Mouse (Mus musculus) liver, embryonic 15.5 days (tissue): Measurements from ENCODE around the gene Atp13a2. TPM values are rescaled to one million over a fixed set of nuclear protein-coding genes. Genes with fewer than 3 reads are reported as not detected.

Source experiments
- ATAC-seq: fragments of 200-750 bp; cut with Nextera tagmentation; 2 replicates; pipeline ENCODE4 v1.8.0; 2017; ENCODE audit warnings: moderate number of reproducible peaks, mild to moderate bottlenecking, moderate library complexity; ENCODE audit not compliant: insufficient read depth
- H3K27ac ChIP-seq: fragments of 300-500 bp; sonication (generic); replicated peaks from 2 replicates; pipeline ENCODE4 v1.5.1; 2015; ENCODE audit warnings: mild to moderate bottlenecking, inconsistent platforms
- H3K27me3 ChIP-seq: fragments of 300-500 bp; sonication (generic); 2 replicates; pipeline ENCODE4 v1.6.1; 2015; ENCODE audit warnings: mild to moderate bottlenecking, inconsistent platforms
- H3K36me3 ChIP-seq: fragments of 300-500 bp; sonication (generic); replicated peaks from 2 replicates; pipeline ENCODE4 v1.6.1; 2015; ENCODE audit warnings: moderate library complexity, mild to moderate bottlenecking, inconsistent platforms
- H3K4me1 ChIP-seq: fragments of 300-500 bp; sonication (generic); replicated peaks from 2 replicates; pipeline ENCODE4 v1.6.1; 2015; ENCODE audit warnings: inconsistent platforms
- H3K4me2 ChIP-seq: fragments of 300-500 bp; sonication (generic); 2 replicates; pipeline ENCODE4 v1.6.1; 2015; ENCODE audit warnings: moderate library complexity, mild to moderate bottlenecking, inconsistent platforms
- H3K4me3 ChIP-seq: fragments of 300-500 bp; sonication (generic); replicated peaks from 2 replicates; pipeline ENCODE4 v1.5.1; 2015; ENCODE audit warnings: mild to moderate bottlenecking, inconsistent platforms
- H3K9ac ChIP-seq: fragments of 300-500 bp; sonication (generic); 2 replicates; pipeline ENCODE4 v1.6.1; 2015; ENCODE audit warnings: moderate library complexity, mild to moderate bottlenecking, inconsistent platforms
- H3K9me3 ChIP-seq: fragments of 300-500 bp; sonication (generic); replicated peaks from 2 replicates; pipeline ENCODE4 v1.6.1; 2016; ENCODE audit warnings: inconsistent platforms
- WGBS: fragments of 180-500 bp; shearing (Covaris S2); methylation state at CpG from one replicate; pipeline ENCODE4 v1.1.7; 2015; ENCODE audit warnings: mixed read lengths; ENCODE audit not compliant: insufficient replicate concordance; 5-methylcytosine and 5-hydroxymethylcytosine counted together
- polyA plus RNA-seq: library from polyadenylated mRNA; unstranded; fragments of >200 nt; fragmentation: Nextera tagmentation; extraction: Ambion mirVana; gene quantifications from 2 replicates; pipeline ENCODE4 v1.2.1, GENCODE M21; 2015

Gene Atp13a2
- polyA plus RNA-seq, 1 experiment from 2014 or later = 17.4 TPM

DNA sequence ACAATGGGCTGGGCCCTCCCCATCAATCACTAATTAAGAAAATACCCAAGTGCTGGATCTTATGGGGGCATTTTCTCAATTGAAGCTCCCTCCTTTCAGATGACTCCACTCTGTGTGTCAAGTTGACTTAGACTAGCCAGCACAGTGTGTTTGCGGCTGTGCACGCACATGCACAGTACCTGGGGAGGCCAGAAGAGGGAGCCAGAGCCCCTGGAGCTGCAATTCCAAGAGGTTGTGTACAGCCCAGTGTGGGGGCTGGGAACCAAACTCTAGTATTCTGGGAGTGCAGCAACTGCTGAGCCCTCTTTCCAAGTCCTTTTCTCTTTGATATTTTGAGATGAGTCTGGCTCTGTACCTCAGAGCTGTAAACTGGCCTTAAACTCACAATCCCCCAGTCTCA lies 5.1 kb upstream of the Atp13a2 start:
- H3K27me3 ChIP-seq = 0 out of 2 replicates have a peak, but pooled peaks cover 6% of the 10 kb centered on the region
- ATAC-seq = no peak
- H3K36me3 ChIP-seq = peaks cover 19% of the 10 kb centered on the region
- 95% methylated on average over 2 of the region's 2 CpGs for WGBS
- peaks cover 45% of the 10 kb centered on the region for H3K4me1 ChIP-seq
- H3K4me3 ChIP-seq = no peak overlapping the region
- H3K9ac ChIP-seq = no peak overlapping the region
- H3K4me2 ChIP-seq = no peak overlapping the region
- no peak overlapping the region for H3K27ac ChIP-seq
- H3K9me3 ChIP-seq = no peaks in the 10 kb centered on the region

DNA sequence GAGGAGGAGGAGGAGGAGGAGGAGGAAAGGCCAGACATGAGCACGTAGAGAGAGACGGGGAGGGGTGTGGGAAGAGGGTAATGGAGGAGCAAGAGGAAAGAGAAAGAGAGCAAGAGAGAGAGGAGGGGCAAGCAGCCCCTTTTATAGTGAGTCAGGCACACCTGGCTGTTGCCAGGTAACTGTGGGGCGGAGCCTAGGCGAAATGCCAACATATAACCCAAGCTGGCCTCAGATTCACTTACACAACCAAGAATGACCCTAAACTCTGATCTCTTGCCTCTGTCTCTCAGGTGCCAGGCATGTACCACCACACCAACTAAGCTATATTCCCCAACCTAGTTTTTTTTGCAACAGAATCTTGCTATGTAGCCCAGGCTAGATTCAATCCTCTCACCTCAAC lies 3.9 kb upstream of the Atp13a2 start:
- no peak for ATAC-seq
- H3K4me3 ChIP-seq = no peak overlapping the region
- H3K9me3 ChIP-seq = no peaks in the 10 kb centered on the region
- 57% methylated on average over 4 of the region's 4 CpGs for WGBS
- peaks cover 18% of the 10 kb centered on the region for H3K36me3 ChIP-seq
- no peak overlapping the region for H3K9ac ChIP-seq
- H3K27ac ChIP-seq = peak overlapping the region; percentile 64
- peaks cover 44% of the 10 kb centered on the region for H3K4me1 ChIP-seq
- 0 out of 2 replicates have a peak, but pooled peaks cover 6% of the 10 kb centered on the region for H3K27me3 ChIP-seq
- no peak overlapping the region; the same call in 1 of the 2 replicates for H3K4me2 ChIP-seq

DNA sequence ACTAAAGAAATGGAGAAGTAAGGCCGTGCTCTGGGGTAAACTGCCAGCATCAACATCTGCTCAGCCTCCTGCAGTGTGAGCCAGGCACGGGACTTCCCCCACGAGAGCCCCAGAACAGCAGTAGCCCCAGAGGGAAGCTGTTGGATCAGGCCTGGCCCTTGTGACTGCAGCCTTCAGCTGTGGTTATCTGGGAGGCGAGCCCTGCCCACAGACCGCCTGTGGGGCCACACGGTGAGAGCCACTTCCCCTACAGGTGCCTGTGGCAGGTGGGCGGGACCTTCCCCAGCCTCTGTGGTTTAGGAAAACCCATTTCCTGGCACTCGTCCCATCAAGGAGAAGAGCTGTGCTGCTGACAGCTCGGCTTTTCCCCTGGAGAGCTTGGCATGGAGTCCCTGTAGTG lies 3.2 kb upstream of the Atp13a2 start:
- Histone ChIP-seq H3K9ac (no peak overlapping the region), H3K4me3 (no peak overlapping the region), H3K4me1 (peaks cover 41% of the 10 kb centered on the region), H3K27me3 (0 out of 2 replicates have a peak, but pooled peaks cover 6% of the 10 kb centered on the region), H3K36me3 (peaks cover 14% of the 10 kb centered on the region), H3K4me2 (peak overlapping the region; percentile 5), H3K27ac (peak overlapping the region; percentile 64), H3K9me3 (no peaks in the 10 kb centered on the region)
- ATAC-seq = peak; percentile 49; the same call in 1 of the 2 replicates
- WGBS = 4% methylated on average over 9 of the region's 9 CpGs

DNA sequence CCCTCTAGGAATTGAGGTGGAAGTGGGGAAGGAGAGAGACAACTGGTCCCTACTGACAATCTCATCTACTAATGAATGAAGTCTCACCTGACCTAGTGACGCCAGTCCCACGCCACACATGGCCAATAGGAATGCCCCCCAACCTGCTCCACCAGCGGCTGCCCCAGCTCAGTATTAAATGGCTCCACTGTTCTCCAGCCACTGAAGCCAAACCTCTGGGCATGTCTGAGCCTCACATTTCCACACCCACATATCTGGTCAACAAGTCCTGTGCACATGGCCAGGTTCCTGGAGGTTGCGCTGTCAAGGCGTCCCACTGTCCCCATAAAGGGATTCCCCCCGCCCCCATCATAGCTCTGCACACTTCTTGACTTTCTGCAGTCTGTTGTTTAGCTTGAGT lies 2.1 kb upstream of the Atp13a2 start:
- no peak overlapping the region for H3K27ac ChIP-seq

DNA sequence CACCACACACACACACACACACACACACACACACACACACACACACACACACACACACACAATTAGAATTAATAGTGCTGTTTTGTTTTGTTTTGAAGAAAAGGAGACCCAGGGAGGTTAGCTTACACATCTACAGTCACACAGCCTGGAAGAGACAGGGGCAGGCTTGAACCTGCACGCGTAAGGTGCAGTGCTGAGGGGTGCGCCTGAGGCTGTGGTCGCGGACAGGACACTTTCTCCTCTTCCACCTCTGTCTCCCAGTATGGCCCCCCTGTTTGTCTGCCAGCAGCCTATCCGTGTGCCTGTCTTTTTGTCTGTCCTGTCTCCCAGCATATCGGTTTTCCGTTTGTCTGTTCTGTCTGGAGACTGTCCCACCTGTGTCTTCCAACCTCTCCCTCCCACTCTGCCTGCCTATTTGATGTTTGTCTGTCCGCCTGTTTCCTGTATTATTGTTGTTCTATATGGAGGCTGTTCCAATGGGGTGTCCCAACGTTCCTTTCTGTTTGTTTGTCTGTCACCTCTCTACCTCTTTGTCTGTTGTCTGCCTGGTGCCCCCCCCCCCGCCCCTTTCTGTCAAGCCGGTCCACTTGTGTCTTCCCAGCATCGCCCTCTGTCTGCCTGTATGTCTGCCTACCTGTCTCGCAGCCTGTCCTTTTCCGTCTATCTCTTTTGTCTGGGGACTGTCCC lies 506 bp upstream of the Atp13a2 start:
- Histone ChIP-seq H3K9me3 (no peaks in the 10 kb centered on the region), H3K9ac (peak overlapping the region; percentile 88; the same call in 1 of the 2 replicates), H3K27me3 (0 out of 2 replicates have a peak, but pooled peaks cover 6% of the 10 kb centered on the region), H3K36me3 (no peaks in the 10 kb centered on the region), H3K4me3 (peak overlapping the region; percentile 84), H3K27ac (no peak overlapping the region), H3K4me2 (peak overlapping the region; percentile 97), H3K4me1 (peaks cover 50% of the 10 kb centered on the region)
- peak; percentile 1; the same call in 1 of the 2 replicates for ATAC-seq
- WGBS = 26% methylated on average over 15 of the region's 15 CpGs

More for the DNA sequence above, 2.1 kb upstream of the Atp13a2 start:
- WGBS = 82% methylated on average over 6 of the region's 6 CpGs
- Histone ChIP-seq H3K4me3 (no peak overlapping the region), H3K9ac (no peak overlapping the region), H3K9me3 (no peaks in the 10 kb centered on the region), H3K36me3 (peaks cover 4% of the 10 kb centered on the region), H3K4me2 (no peak overlapping the region), H3K27me3 (0 out of 2 replicates have a peak, but pooled peaks cover 6% of the 10 kb centered on the region), H3K4me1 (peaks cover 49% of the 10 kb centered on the region)
- ATAC-seq = no peak

DNA sequence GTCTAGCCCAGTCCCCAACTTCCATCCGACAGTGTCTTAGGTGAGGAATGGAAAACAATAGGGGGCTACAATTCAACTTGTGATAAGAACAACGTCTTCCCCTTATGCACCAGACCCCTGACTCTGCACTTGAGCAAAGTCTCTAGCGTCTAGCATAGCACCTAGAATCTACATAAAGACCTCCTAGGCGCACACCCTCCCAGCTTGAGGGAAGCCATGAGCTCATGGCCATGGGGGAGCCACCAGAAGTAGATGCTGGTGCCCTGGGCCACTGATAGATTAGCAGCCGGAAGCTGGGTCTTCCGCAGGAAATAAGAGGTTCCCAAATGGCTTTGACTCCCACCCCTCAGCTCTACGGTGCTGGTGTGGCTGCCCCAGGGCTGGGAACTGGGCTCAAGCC lies 803 bp downstream of the Atp13a2 start:
- Histone ChIP-seq H3K4me1 (peaks cover 50% of the 10 kb centered on the region), H3K27ac (peak overlapping the region; percentile 57), H3K27me3 (0 out of 2 replicates have a peak, but pooled peaks cover 6% of the 10 kb centered on the region), H3K4me2 (peak overlapping the region; percentile 97), H3K9ac (peak overlapping the region; percentile 88), H3K9me3 (no peaks in the 10 kb centered on the region), H3K36me3 (0 out of 2 replicates have a peak, but pooled peaks cover 2% of the 10 kb centered on the region), H3K4me3 (peak overlapping the region; percentile 84)
- no peak for ATAC-seq
- 5% methylated on average over 7 of the region's 7 CpGs for WGBS

DNA sequence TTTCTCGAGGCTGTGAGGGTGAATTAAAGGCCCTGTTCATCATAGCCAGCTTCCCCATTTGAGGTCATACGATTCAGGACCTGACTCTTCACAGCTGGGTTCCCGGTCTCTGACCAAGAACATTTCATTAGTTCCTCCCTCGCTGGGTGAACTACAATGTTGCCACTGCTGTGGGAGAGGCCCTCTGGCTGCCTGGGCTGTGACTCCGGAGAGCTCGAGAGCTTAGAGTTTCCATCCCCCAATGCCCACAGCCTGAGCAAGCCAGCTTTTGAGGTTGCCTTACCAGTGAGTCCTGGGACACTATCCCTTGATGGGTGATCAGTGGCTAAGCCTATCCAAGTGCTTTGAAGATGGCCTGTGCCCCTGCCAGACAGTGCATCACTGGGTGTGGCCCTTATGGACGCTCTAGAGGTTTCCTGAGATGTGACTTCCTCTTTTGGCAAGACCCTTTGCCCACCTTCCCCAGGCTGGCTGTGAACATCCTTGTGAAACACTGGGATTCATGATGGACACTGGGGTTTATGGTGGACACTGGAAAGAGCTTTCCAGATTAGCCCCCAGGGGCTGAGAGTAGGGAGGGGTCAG lies 2.1 kb downstream of the Atp13a2 start:
- Histone ChIP-seq H3K27ac (no peak overlapping the region), H3K9me3 (no peaks in the 10 kb centered on the region), H3K27me3 (0 out of 2 replicates have a peak, but pooled peaks cover 6% of the 10 kb centered on the region), H3K36me3 (0 out of 2 replicates have a peak, but pooled peaks cover 7% of the 10 kb centered on the region), H3K4me1 (peaks cover 39% of the 10 kb centered on the region), H3K4me3 (no peak overlapping the region), H3K4me2 (peak overlapping the region; percentile 16; the same call in 1 of the 2 replicates), H3K9ac (no peak overlapping the region)
- 20% methylated on average over 7 of the region's 7 CpGs for WGBS
- 0 out of 2 replicates have a peak, but pooled peaks have one; percentile 6 for ATAC-seq

DNA sequence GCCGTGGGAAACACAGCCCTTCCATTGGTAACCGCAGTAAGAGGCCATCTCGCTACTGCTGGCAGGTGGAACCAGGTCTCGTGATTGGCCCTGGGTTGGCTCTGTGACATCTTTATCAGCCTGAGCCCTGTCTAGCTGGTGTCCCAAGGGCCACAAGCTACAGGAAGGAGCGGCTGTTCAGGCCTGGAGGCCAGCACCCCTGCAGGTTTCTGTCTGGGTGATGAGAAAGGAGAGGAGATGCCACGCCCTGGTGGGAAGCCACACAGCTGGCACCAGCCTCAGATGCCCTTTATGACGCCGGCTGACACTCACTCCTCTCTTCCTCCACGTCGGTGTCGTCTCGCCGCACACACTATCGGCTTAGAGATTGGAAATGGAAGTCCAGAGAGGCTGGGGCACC lies 2.8 kb downstream of the Atp13a2 start:
- 69% methylated on average over 14 of the region's 14 CpGs for whole genome bisulfite sequencing
- H3K9ac ChIP-seq = no peak overlapping the region
- H3K4me3 ChIP-seq = no peak overlapping the region
- H3K9me3 ChIP-seq = no peaks in the 10 kb centered on the region
- H3K27me3 ChIP-seq = 0 out of 2 replicates have a peak, but pooled peaks cover 6% of the 10 kb centered on the region
- no peak overlapping the region for H3K27ac ChIP-seq
- H3K36me3 ChIP-seq = peaks cover 13% of the 10 kb centered on the region; the same call in 1 of the 2 replicates
- no peak overlapping the region for H3K4me2 ChIP-seq
- no peak for ATAC-seq
- H3K4me1 ChIP-seq = peaks cover 33% of the 10 kb centered on the region

DNA sequence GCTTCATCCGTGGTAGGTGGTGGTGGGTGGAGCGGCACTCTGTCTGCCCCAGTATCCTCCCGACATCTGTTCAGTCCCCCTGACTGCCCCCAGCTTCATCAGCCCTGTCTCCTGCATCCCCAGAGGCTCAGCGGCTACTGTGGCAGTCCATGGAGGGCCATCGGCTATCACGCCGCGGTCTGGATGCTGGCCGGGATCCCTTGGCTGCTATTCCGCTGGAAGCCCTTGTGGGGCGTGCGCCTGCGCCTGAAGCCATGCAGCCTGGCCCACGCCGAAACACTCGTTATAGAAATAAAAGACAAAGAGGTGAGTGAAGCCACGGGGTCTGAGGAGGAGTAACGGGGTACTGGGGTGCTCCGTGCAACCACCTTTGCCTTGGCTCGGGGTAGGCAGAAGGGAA lies 5.5 kb downstream of the Atp13a2 start:
- no peak for ATAC-seq
- Histone ChIP-seq H3K36me3 (peaks cover 33% of the 10 kb centered on the region), H3K4me2 (no peak overlapping the region), H3K9me3 (no peaks in the 10 kb centered on the region), H3K4me3 (no peak overlapping the region), H3K4me1 (peaks cover 31% of the 10 kb centered on the region), H3K9ac (no peak overlapping the region), H3K27me3 (no peaks in the 10 kb centered on the region), H3K27ac (no peak overlapping the region)
- 80% methylated on average over 20 of the region's 20 CpGs for WGBS

DNA sequence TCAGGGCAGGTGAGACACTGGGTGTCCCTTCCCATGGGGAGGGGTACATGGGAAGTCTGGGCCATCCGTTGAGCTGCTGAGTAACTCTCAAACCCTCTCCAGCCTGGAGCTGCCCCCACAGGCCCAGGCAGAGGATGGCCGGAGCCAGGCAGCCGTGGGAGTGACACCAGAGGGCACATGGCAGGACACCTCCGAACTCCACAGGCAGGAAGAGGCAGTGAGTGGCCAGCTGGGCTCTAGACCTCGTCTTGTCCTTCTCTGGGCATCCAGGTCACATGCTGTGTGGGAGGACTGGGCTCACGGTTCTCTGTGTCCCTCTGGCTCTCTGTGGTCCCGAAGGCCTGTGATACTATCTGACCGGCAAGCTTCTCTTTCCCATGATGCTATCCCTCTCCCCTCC lies 7.2 kb downstream of the Atp13a2 start:
- Histone ChIP-seq H3K9ac (no peak overlapping the region), H3K4me2 (no peak overlapping the region), H3K36me3 (peaks cover 42% of the 10 kb centered on the region), H3K27me3 (no peaks in the 10 kb centered on the region), H3K9me3 (no peaks in the 10 kb centered on the region), H3K27ac (no peak overlapping the region), H3K4me1 (peaks cover 17% of the 10 kb centered on the region), H3K4me3 (no peak overlapping the region)
- no peak for ATAC-seq
- whole genome bisulfite sequencing = 64% methylated on average over 8 of the region's 8 CpGs

DNA sequence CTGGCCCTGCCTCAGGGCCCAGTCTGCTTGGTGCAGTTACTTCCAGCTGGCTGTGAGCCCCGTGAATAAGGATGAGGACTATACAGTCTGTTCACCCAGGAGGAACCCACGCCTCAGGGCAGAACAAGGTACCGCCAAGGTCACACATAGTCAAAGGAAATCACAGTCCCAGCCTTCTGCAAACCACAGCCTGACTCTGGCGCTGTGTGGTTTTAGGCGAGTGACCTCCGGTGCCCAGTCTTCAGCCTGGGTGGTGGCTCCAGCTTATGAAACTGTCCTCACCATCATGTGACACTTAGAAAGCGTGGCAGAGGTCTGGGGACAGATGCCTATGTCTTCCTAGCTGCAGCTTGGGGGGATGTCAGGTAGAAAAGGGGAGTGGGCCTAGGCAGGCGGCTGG lies 9.1 kb downstream of the Atp13a2 start:
- Histone ChIP-seq H3K4me1 (peaks cover 9% of the 10 kb centered on the region), H3K4me2 (no peak overlapping the region), H3K27me3 (no peaks in the 10 kb centered on the region), H3K36me3 (peaks cover 45% of the 10 kb centered on the region), H3K9me3 (no peaks in the 10 kb centered on the region), H3K4me3 (no peak overlapping the region), H3K9ac (no peak overlapping the region), H3K27ac (no peak overlapping the region)
- WGBS = 73% methylated on average over 8 of the region's 8 CpGs
- no peak for ATAC-seq
